Mouse (Mus musculus) forebrain, postnatal 0 days (tissue): ENCODE results near the gene B3gnt2. TPM values are rescaled to one million over a fixed set of nuclear protein-coding genes. Genes with fewer than 3 reads are reported as not detected.

Experiments used
- ATAC-seq: fragments of 200-750 bp; cut with Nextera tagmentation; 2 replicates; pipeline ENCODE4 v1.8.0; 2017; ENCODE audit warnings: mild to moderate bottlenecking, moderate library complexity
- DNase-seq: peaks from one replicate; pipeline ENCODE4 v3.0.0-alpha.2; 2015
- H3K27ac ChIP-seq: fragments of 300-500 bp; sonication (generic); 2 replicates; pipeline ENCODE4 v1.5.1; 2014; ENCODE audit warnings: low read depth, mild to moderate bottlenecking, antibody characterized with exemption, low read length, moderate library complexity, mixed read lengths
- H3K27me3 ChIP-seq: fragments of 300-500 bp; sonication (generic); 2 replicates; pipeline ENCODE4 v1.6.1; 2014; ENCODE audit warnings: mild to moderate bottlenecking, low read length, mixed read lengths; ENCODE audit not compliant: insufficient read depth
- H3K36me3 ChIP-seq: fragments of 300-500 bp; sonication (generic); 2 replicates; pipeline ENCODE4 v1.6.1; 2014; ENCODE audit warnings: mild to moderate bottlenecking, moderate library complexity; ENCODE audit not compliant: insufficient read depth
- H3K4me1 ChIP-seq: fragments of 300-500 bp; sonication (generic); 2 replicates; pipeline ENCODE4 v1.6.1; 2014; ENCODE audit warnings: antibody characterized with exemption; ENCODE audit not compliant: insufficient read depth
- H3K4me2 ChIP-seq: fragments of 300-500 bp; sonication (generic); 2 replicates; pipeline ENCODE4 v1.6.1; 2014; ENCODE audit warnings: low read depth, mild to moderate bottlenecking, moderate library complexity
- H3K4me3 ChIP-seq: fragments of 300-500 bp; sonication (generic); 2 replicates; pipeline ENCODE4 v1.5.1; 2014; ENCODE audit warnings: low read depth, low read length, mixed read lengths
- H3K9ac ChIP-seq: fragments of 300-500 bp; sonication (generic); 2 replicates; pipeline ENCODE4 v1.6.1; 2014; ENCODE audit warnings: mild to moderate bottlenecking
- H3K9me3 ChIP-seq: fragments of 300-500 bp; sonication (generic); 2 replicates; pipeline ENCODE4 v1.6.1; 2016; ENCODE audit warnings: low read length
- CTCF ChIP-seq: sonication (generic); IDR thresholded peaks from 2 replicates; pipeline ENCODE4 v1.5.1; 2016; ENCODE audit warnings: antibody characterized with exemption, control low read depth, low read depth
- WGBS: fragments of 180-500 bp; shearing (Covaris S2); extraction: QIAGEN DNeasy Blood & Tissue Kit; methylation state at CpG from one replicate; pipeline ENCODE4 v1.1.7; 2014; 5-methylcytosine and 5-hydroxymethylcytosine counted together
- polyA plus RNA-seq: library from polyadenylated mRNA; unstranded; fragments of >200 nt; fragmentation: Nextera tagmentation; extraction: Ambion mirVana; gene quantifications from 2 replicates; pipeline ENCODE4 v1.2.1, GENCODE M21; 2015
- total RNA-seq: library from RNA; depleted of rRNA; stranded (reverse); fragments of >200 nt; gene quantifications from 2 replicates; pipeline ENCODE4 v1.2.3, GENCODE M21; 2014

Gene B3gnt2
- total and polyA plus RNA-seq, 2 experiments from 2014 or later = 3.0 to 6.7 TPM

- DNase-seq = no peak
- Histone ChIP-seq H3K27ac (no peak overlapping the region), H3K27me3 (no peaks in the 10 kb centered on the region), H3K4me1 (no peaks in the 10 kb centered on the region), H3K9me3 (no peaks in the 10 kb centered on the region), H3K4me3 (no peak overlapping the region), H3K9ac (no peak overlapping the region), H3K4me2 (no peak overlapping the region), H3K36me3 (no peaks in the 10 kb centered on the region)
- no peak for ATAC-seq
- TF ChIP-seq CTCF = no peak
Observed at GRCm38 (mm10) chr11:22815143-22815542, 45.6 kb downstream of the B3gnt2 start.

GRCm38 (mm10) chr11:22813921-22814704 is 46.6 kb downstream of the B3gnt2 start:
- Histone ChIP-seq H3K4me2 (no peak overlapping the region), H3K27me3 (no peaks in the 10 kb centered on the region), H3K9ac (no peak overlapping the region), H3K4me3 (no peak overlapping the region), H3K27ac (no peak overlapping the region), H3K36me3 (no peaks in the 10 kb centered on the region), H3K9me3 (no peaks in the 10 kb centered on the region), H3K4me1 (no peaks in the 10 kb centered on the region)
- no peak for ATAC-seq
- DNase-seq = no peak
- TF ChIP-seq CTCF = no peak
- 87% methylated on average over 5 of the region's 5 CpGs for WGBS

GRCm38 (mm10) chr11:22813427-22813826 is 47.3 kb downstream of the B3gnt2 start:
- Histone ChIP-seq H3K9me3 (no peaks in the 10 kb centered on the region), H3K27me3 (no peaks in the 10 kb centered on the region), H3K9ac (no peak overlapping the region), H3K36me3 (no peaks in the 10 kb centered on the region), H3K4me2 (no peak overlapping the region), H3K4me1 (no peaks in the 10 kb centered on the region), H3K4me3 (no peak overlapping the region), H3K27ac (no peak overlapping the region)
- DNase-seq = no peak
- no peak for TF ChIP-seq CTCF
- WGBS = 86% methylated on average over 3 of the region's 3 CpGs
- ATAC-seq = no peak

GRCm38 (mm10) chr11:22811413-22811812 is 49.3 kb downstream of the B3gnt2 start:
- no peak for DNase-seq
- Histone ChIP-seq H3K9ac (no peak overlapping the region), H3K36me3 (no peaks in the 10 kb centered on the region), H3K27me3 (no peaks in the 10 kb centered on the region), H3K4me3 (no peak overlapping the region), H3K4me1 (no peaks in the 10 kb centered on the region), H3K4me2 (no peak overlapping the region), H3K27ac (no peak overlapping the region), H3K9me3 (no peaks in the 10 kb centered on the region)
- no peak for TF ChIP-seq CTCF
- no peak for ATAC-seq
- 88% methylated on average over 3 of the region's 3 CpGs for WGBS

DNA sequence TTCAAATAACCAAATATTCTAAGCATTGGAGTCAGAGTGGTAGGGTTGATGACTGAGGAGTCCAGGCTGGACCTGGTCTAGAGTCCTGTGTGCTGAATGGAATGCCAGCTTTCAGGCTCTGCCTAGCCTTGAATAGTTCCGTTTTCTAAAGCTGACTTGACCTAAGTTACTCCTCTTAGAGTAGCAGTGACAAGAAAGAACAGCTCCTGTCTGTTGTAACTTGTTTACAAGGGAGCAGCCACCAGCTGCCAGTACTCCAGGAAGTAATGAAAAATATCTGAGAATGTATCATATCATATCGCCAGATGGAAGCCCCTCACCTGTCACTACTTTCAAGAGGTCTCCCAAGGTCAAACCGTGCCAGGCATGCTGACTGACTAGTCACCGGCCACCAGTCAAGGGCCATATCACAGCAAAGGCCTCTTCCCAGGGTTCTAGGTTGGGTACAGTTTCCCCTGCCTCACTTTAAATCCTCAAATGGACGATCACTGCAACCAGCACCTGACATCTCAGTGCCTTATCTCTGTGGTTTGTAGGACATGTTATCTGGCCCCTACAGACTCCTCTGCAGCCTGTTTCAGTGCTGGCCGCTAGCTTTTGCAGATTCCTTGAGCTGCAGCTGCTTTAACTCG is 51.2 kb downstream of the B3gnt2 start:
- no peaks in the 10 kb centered on the region for H3K36me3 ChIP-seq
- TF ChIP-seq CTCF = no peak
- H3K9me3 ChIP-seq = no peaks in the 10 kb centered on the region
- no peaks in the 10 kb centered on the region for H3K4me1 ChIP-seq
- no peak overlapping the region for H3K9ac ChIP-seq
- no peak overlapping the region for H3K4me2 ChIP-seq
- H3K27me3 ChIP-seq = no peaks in the 10 kb centered on the region
- no peak overlapping the region for H3K4me3 ChIP-seq
- ATAC-seq = no peak
- no peak for DNase-seq
- WGBS = 85% methylated on average over 7 of the region's 7 CpGs
- no peak overlapping the region for H3K27ac ChIP-seq

DNA sequence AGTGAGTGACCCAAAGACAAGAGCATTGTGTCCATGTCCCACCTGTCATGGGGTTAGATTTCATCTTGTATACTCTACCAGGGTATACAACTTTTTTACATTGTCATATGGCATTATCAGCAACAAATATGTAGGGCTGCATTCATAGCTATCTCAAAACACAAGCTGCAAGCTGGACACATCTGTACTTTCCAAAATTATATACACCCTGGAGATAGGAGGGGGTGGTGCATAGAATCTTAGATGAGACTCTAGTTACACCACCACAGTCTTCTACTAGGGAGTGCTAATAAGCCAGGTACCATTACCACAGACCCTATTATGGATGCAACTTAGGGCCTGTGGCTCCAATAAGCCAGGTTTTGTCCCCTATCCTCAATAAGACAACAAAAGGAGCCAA is 52.7 kb downstream of the B3gnt2 start:
- Histone ChIP-seq H3K4me1 (no peaks in the 10 kb centered on the region), H3K27me3 (no peaks in the 10 kb centered on the region), H3K36me3 (no peaks in the 10 kb centered on the region), H3K4me2 (no peak overlapping the region), H3K4me3 (no peak overlapping the region), H3K27ac (no peak overlapping the region), H3K9ac (no peak overlapping the region), H3K9me3 (no peaks in the 10 kb centered on the region)
- ATAC-seq (no peak), DNase-seq (no peak)
- no peak for TF ChIP-seq CTCF

GRCm38 (mm10) chr11:22805171-22805570 is 55.6 kb downstream of the B3gnt2 start:
- Histone ChIP-seq H3K27ac (no peak overlapping the region), H3K9me3 (no peaks in the 10 kb centered on the region), H3K36me3 (no peaks in the 10 kb centered on the region), H3K4me2 (no peak overlapping the region), H3K9ac (no peak overlapping the region), H3K27me3 (no peaks in the 10 kb centered on the region), H3K4me3 (no peak overlapping the region), H3K4me1 (no peaks in the 10 kb centered on the region)
- ATAC-seq = no peak
- WGBS = 79% methylated on average over 1 of the region's 1 CpGs
- TF ChIP-seq CTCF = no peak
- DNase-seq = no peak
